Mouse (Mus musculus) kidney, embryonic 16.5 days (tissue): Measurements from ENCODE around the gene Aff1. TPM values are rescaled to one million over a fixed set of nuclear protein-coding genes. Genes with fewer than 3 reads are reported as not detected.

Experiments
- ATAC-seq: fragments of 200-750 bp; cut with Nextera tagmentation; 2 replicates; pipeline ENCODE4 v1.8.0; 2017; ENCODE audit warnings: moderate TSS enrichment; ENCODE audit not compliant: low FRiP score, low TSS enrichment
- H3K27ac ChIP-seq: fragments of 300-500 bp; sonication (generic); 2 replicates; pipeline ENCODE4 v1.5.1; 2014; ENCODE audit warnings: low read length
- H3K27me3 ChIP-seq: fragments of 300-500 bp; sonication (generic); 2 replicates; pipeline ENCODE4 v1.6.1; 2014; ENCODE audit warnings: low read length, control low read depth, mixed read lengths; ENCODE audit not compliant: insufficient read depth
- H3K36me3 ChIP-seq: fragments of 300-500 bp; sonication (generic); 2 replicates; pipeline ENCODE4 v1.6.1; 2014; ENCODE audit warnings: low read length, control low read depth, mixed read lengths; ENCODE audit not compliant: insufficient read depth
- H3K4me1 ChIP-seq: fragments of 300-500 bp; sonication (generic); 2 replicates; pipeline ENCODE4 v1.6.1; 2014; ENCODE audit warnings: low read length, control low read depth, mixed read lengths; ENCODE audit not compliant: insufficient read depth
- H3K4me2 ChIP-seq: fragments of 300-500 bp; sonication (generic); replicated peaks from 2 replicates; pipeline ENCODE4 v1.6.1; 2014; ENCODE audit warnings: low read depth, low read length
- H3K4me3 ChIP-seq: fragments of 300-500 bp; sonication (generic); 2 replicates; pipeline ENCODE4 v1.5.1; 2014; ENCODE audit warnings: mild to moderate bottlenecking, low read length
- H3K9ac ChIP-seq: fragments of 300-500 bp; sonication (generic); replicated peaks from 2 replicates; pipeline ENCODE4 v1.6.1; 2014; ENCODE audit warnings: low read length
- H3K9me3 ChIP-seq: fragments of 300-500 bp; sonication (generic); 2 replicates; pipeline ENCODE4 v1.6.1; 2016; ENCODE audit warnings: low read length, control low read depth
- WGBS: fragments of 180-500 bp; shearing (Covaris S2); extraction: QIAGEN DNeasy Blood & Tissue Kit; methylation state at CpG from one replicate; pipeline ENCODE4 v1.1.7; 2014; 5-methylcytosine and 5-hydroxymethylcytosine counted together
- polyA plus RNA-seq: library from polyadenylated mRNA; unstranded; fragments of >200 nt; fragmentation: Nextera tagmentation; extraction: Ambion mirVana; gene quantifications from 2 replicates; pipeline ENCODE4 v1.2.1, GENCODE M21; 2015

Aff1 gene
- polyA plus RNA-seq, 1 experiment from 2014 or later, result 13.2 TPM

- Histone ChIP-seq H3K4me1 (peaks cover 33% of the 10 kb centered on the region), H3K9me3 (no peaks in the 10 kb centered on the region), H3K4me2 (peak overlapping the region; percentile 83), H3K36me3 (no peaks in the 10 kb centered on the region), H3K27ac (peak overlapping the region; percentile 97), H3K27me3 (no peaks in the 10 kb centered on the region), H3K9ac (peak overlapping the region; percentile 91), H3K4me3 (peak overlapping the region; percentile 82)
- ATAC-seq, result peak; percentile 96
- WGBS, result under 1% methylated on average over 85 of the region's 86 CpGs
Measured at GRCm38 (mm10) chr5:103753511-103754329, 61.5 kb downstream of the Aff1 start.

GRCm38 (mm10) chr5:103754330-103755134 lies 62.4 kb downstream of the Aff1 start:
- 3% methylated on average over 31 of the region's 42 CpGs for WGBS

GRCm38 (mm10) chr5:103755135-103755487 lies 62.9 kb downstream of the Aff1 start:
- no peaks in the 10 kb centered on the region for H3K27me3 ChIP-seq
- H3K4me1 ChIP-seq, result peaks cover 40% of the 10 kb centered on the region
- no peaks in the 10 kb centered on the region for H3K36me3 ChIP-seq
- no peak for ATAC-seq
- no peaks in the 10 kb centered on the region; the same call in 1 of the 2 replicates for H3K9me3 ChIP-seq
- H3K9ac ChIP-seq, result peak overlapping the region; percentile 91
- H3K4me3 ChIP-seq, result peak overlapping the region; percentile 82
- WGBS, result 45% methylated on average over 3 of the region's 3 CpGs
- peak overlapping the region; percentile 83 for H3K4me2 ChIP-seq
- H3K27ac ChIP-seq, result no peak overlapping the region

More at GRCm38 (mm10) chr5:103754330-103755134, 62.4 kb downstream of the Aff1 start:
- H3K4me3 ChIP-seq, result peak overlapping the region; percentile 82
- H3K9ac ChIP-seq, result peak overlapping the region; percentile 91
- H3K4me1 ChIP-seq, result peaks cover 37% of the 10 kb centered on the region
- no peaks in the 10 kb centered on the region for H3K36me3 ChIP-seq
- ATAC-seq, result peak; percentile 64
- no peaks in the 10 kb centered on the region; the same call in 1 of the 2 replicates for H3K9me3 ChIP-seq
- H3K27ac ChIP-seq, result peak overlapping the region; percentile 97
- peak overlapping the region; percentile 83 for H3K4me2 ChIP-seq
- H3K27me3 ChIP-seq, result no peaks in the 10 kb centered on the region

- H3K27ac ChIP-seq, result no peak overlapping the region
- peaks cover 50% of the 10 kb centered on the region for H3K4me1 ChIP-seq
- H3K4me2 ChIP-seq, result no peak overlapping the region
- H3K9ac ChIP-seq, result 0 out of 2 replicates have a peak overlapping the region, but pooled peaks have one; percentile 4
- no peaks in the 10 kb centered on the region for H3K27me3 ChIP-seq
- no peak overlapping the region for H3K4me3 ChIP-seq
- H3K9me3 ChIP-seq, result no peaks in the 10 kb centered on the region; the same call in 1 of the 2 replicates
- H3K36me3 ChIP-seq, result no peaks in the 10 kb centered on the region
- 72% methylated on average over 6 of the region's 6 CpGs for WGBS
- ATAC-seq, result no peak
Measured at GRCm38 (mm10) chr5:103756231-103756714, 64.1 kb downstream of the Aff1 start.

- no peaks in the 10 kb centered on the region for H3K36me3 ChIP-seq
- H3K9ac ChIP-seq, result no peak overlapping the region
- peaks cover 49% of the 10 kb centered on the region for H3K4me1 ChIP-seq
- 52% methylated on average over 4 of the region's 4 CpGs for WGBS
- no peak overlapping the region for H3K4me3 ChIP-seq
- H3K4me2 ChIP-seq, result no peak overlapping the region
- H3K27me3 ChIP-seq, result no peaks in the 10 kb centered on the region
- no peaks in the 10 kb centered on the region; the same call in 1 of the 2 replicates for H3K9me3 ChIP-seq
- no peak for ATAC-seq
- H3K27ac ChIP-seq, result 0 out of 2 replicates have a peak overlapping the region, but pooled peaks have one; percentile 4
Measured at GRCm38 (mm10) chr5:103758491-103758890, 66.3 kb downstream of the Aff1 start.

GRCm38 (mm10) chr5:103759489-103760424 lies 67.6 kb downstream of the Aff1 start:
- Histone ChIP-seq H3K4me1 (peaks cover 49% of the 10 kb centered on the region), H3K27me3 (no peaks in the 10 kb centered on the region), H3K9ac (peak overlapping the region; percentile 70), H3K4me2 (peak overlapping the region; percentile 87), H3K4me3 (peak overlapping the region; percentile 50), H3K27ac (peak overlapping the region; percentile 91), H3K9me3 (no peaks in the 10 kb centered on the region; the same call in 1 of the 2 replicates), H3K36me3 (no peaks in the 10 kb centered on the region)
- ATAC-seq, result peak; percentile 37; the same call in 1 of the 2 replicates
- 37% methylated on average over 14 of the region's 14 CpGs for WGBS

GRCm38 (mm10) chr5:103760425-103761131 lies 68.4 kb downstream of the Aff1 start:
- Histone ChIP-seq H3K27me3 (no peaks in the 10 kb centered on the region), H3K9ac (peak overlapping the region; percentile 70)
- under 1% methylated on average over 20 of the region's 20 CpGs for WGBS

GRCm38 (mm10) chr5:103761754-103762153 lies 69.6 kb downstream of the Aff1 start:
- no peak overlapping the region for H3K9ac ChIP-seq
- H3K4me2 ChIP-seq, result no peak overlapping the region
- peaks cover 5% of the 10 kb centered on the region for H3K36me3 ChIP-seq
- WGBS, result 77% methylated on average over 7 of the region's 7 CpGs
- no peak overlapping the region for H3K27ac ChIP-seq
- no peak for ATAC-seq
- peaks cover 42% of the 10 kb centered on the region for H3K4me1 ChIP-seq
- no peaks in the 10 kb centered on the region for H3K27me3 ChIP-seq
- peaks cover 9% of the 10 kb centered on the region for H3K9me3 ChIP-seq
- H3K4me3 ChIP-seq, result no peak overlapping the region

More at GRCm38 (mm10) chr5:103760425-103761131, 68.4 kb downstream of the Aff1 start:
- Histone ChIP-seq H3K36me3 (no peaks in the 10 kb centered on the region), H3K4me2 (peak overlapping the region; percentile 87), H3K9me3 (no peaks in the 10 kb centered on the region; the same call in 1 of the 2 replicates), H3K27ac (peak overlapping the region; percentile 91), H3K4me3 (peak overlapping the region; percentile 50), H3K4me1 (peaks cover 49% of the 10 kb centered on the region)
- ATAC-seq, result peak; percentile 73; the same call in 1 of the 2 replicates
